Mouse (Mus musculus) hindbrain, embryonic 15.5 days (tissue): ENCODE measurements at regions not wholly inside any gene's neighbourhood (a gene's known extent, or its start where the extent isn't known, plus 50 kb on each side); places are given as distances from the start of the nearest gene placed in this dataset.

Experiments
- ATAC-seq: fragments of 200-750 bp; cut with Nextera tagmentation; 2 replicates; pipeline ENCODE4 v1.8.0; 2017; ENCODE audit warnings: low read depth, moderate number of reproducible peaks, moderate TSS enrichment; ENCODE audit not compliant: low FRiP score
- H3K27ac ChIP-seq: fragments of 300-500 bp; sonication (generic); replicated peaks from 2 replicates; pipeline ENCODE4 v1.5.1; 2015; ENCODE audit warnings: mild to moderate bottlenecking, inconsistent platforms
- H3K27me3 ChIP-seq: fragments of 300-500 bp; sonication (generic); 2 replicates; pipeline ENCODE4 v1.6.1; 2015; ENCODE audit warnings: control low read depth, inconsistent platforms
- H3K36me3 ChIP-seq: fragments of 300-500 bp; sonication (generic); 2 replicates; pipeline ENCODE4 v1.6.1; 2015; ENCODE audit warnings: control low read depth, inconsistent platforms
- H3K4me1 ChIP-seq: fragments of 300-500 bp; sonication (generic); replicated peaks from 2 replicates; pipeline ENCODE4 v1.6.1; 2015; ENCODE audit warnings: control low read depth, inconsistent platforms
- H3K4me2 ChIP-seq: fragments of 300-500 bp; sonication (generic); 2 replicates; pipeline ENCODE4 v1.6.1; 2015; ENCODE audit warnings: moderate library complexity, mild to moderate bottlenecking, inconsistent platforms
- H3K4me3 ChIP-seq: fragments of 300-500 bp; sonication (generic); 2 replicates; pipeline ENCODE4 v1.5.1; 2015; ENCODE audit warnings: mild to moderate bottlenecking, inconsistent platforms
- H3K9ac ChIP-seq: fragments of 300-500 bp; sonication (generic); 2 replicates; pipeline ENCODE4 v1.6.1; 2015; ENCODE audit warnings: inconsistent platforms
- H3K9me3 ChIP-seq: fragments of 300-500 bp; sonication (generic); 2 replicates; pipeline ENCODE4 v1.6.1; 2016; ENCODE audit warnings: control low read depth, inconsistent platforms
- WGBS: fragments of 180-500 bp; shearing (Covaris S2); methylation state at CpG from one replicate; pipeline ENCODE4 v1.1.7; 2015; 5-methylcytosine and 5-hydroxymethylcytosine counted together

DNA sequence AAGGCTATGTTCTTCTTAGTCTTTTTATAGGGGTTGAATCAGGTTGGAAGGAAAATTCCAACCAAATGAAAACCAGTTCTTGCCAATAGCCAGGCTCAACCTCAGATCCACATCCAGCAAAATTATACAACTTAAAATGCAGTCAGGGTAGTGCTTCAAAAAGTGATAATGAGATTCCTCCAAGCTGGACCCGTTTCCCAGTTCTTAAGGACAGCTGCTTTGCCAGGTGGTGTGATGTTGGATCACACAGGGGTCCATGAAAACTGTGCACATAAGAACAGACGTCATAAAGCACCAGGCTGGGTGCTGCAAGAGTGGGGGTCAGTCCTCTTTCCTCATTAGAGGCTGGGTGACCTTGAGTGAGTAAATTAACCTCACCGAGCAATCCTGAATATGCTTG, 253.9 kb downstream of the Qdpr start:
- Histone ChIP-seq H3K27ac (no peak overlapping the region), H3K4me3 (no peak overlapping the region), H3K4me1 (no peaks in the 10 kb centered on the region), H3K27me3 (no peaks in the 10 kb centered on the region), H3K4me2 (no peak overlapping the region), H3K9ac (no peak overlapping the region), H3K36me3 (no peaks in the 10 kb centered on the region), H3K9me3 (no peaks in the 10 kb centered on the region)
- no peak for ATAC-seq
- WGBS: 55% methylated on average over 3 of the region's 3 CpGs

DNA sequence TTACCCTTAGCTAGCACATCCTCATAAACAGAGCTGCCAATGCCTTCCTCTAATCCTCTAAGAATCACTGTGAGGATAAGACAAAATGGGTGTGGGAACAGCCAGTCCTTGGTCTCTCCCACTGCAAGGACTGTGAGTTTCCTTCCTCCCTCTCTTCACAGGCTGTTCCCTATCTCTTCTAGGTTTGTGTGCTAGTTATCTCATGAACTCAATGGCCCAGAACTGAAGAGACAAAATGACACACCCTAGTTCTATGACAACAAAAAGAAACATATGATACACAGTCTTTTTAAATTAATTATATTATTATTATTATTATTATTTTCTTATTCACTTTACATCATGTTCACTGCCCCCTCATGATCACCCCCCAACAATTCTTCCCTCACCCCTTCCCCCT, 257.7 kb downstream of the Qdpr start:
- Histone ChIP-seq H3K9me3 (no peaks in the 10 kb centered on the region), H3K9ac (no peak overlapping the region), H3K36me3 (no peaks in the 10 kb centered on the region), H3K4me1 (no peaks in the 10 kb centered on the region), H3K27me3 (no peaks in the 10 kb centered on the region), H3K4me3 (no peak overlapping the region), H3K4me2 (no peak overlapping the region), H3K27ac (no peak overlapping the region)
- ATAC-seq: no peak

- WGBS: 55% methylated on average over 8 of the region's 8 CpGs
- Histone ChIP-seq H3K27ac (no peak overlapping the region), H3K4me3 (no peak overlapping the region), H3K4me2 (peak overlapping the region; percentile 21; the same call in 1 of the 2 replicates), H3K4me1 (peaks cover 9% of the 10 kb centered on the region; the same call in 1 of the 2 replicates), H3K36me3 (no peaks in the 10 kb centered on the region), H3K9me3 (no peaks in the 10 kb centered on the region), H3K27me3 (no peaks in the 10 kb centered on the region), H3K9ac (no peak overlapping the region)
- no peak for ATAC-seq
These were observed 276.8 kb downstream of the Qdpr start for GRCm38 (mm10) chr5:45173035-45173755.

DNA sequence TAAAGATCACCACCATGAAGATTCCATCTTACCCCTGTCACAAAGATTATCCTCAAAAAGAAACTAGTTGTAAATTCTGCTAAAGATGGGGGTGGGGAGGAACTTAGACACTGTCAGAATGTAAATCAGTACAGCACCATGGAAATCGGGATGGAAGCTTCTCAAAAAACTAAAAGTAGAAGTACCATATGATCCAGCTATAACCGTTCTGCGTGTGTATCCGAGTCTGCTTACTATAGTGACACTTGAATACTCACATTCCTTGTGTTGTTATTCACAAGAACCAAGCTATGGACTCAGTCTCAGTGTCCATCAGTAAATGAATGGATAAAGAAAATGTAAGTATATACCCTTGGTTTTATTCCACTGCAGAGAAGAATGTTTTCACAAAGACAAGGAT, 290.8 kb downstream of the Qdpr start:
- ATAC-seq: no peak
- Histone ChIP-seq H3K4me2 (no peak overlapping the region), H3K27me3 (no peaks in the 10 kb centered on the region), H3K4me1 (no peaks in the 10 kb centered on the region), H3K4me3 (no peak overlapping the region), H3K36me3 (no peaks in the 10 kb centered on the region), H3K9ac (no peak overlapping the region), H3K9me3 (no peaks in the 10 kb centered on the region), H3K27ac (no peak overlapping the region)
- WGBS: 94% methylated on average over 4 of the region's 4 CpGs

- H3K9ac ChIP-seq: no peak overlapping the region
- no peaks in the 10 kb centered on the region for H3K36me3 ChIP-seq
- H3K9me3 ChIP-seq: no peaks in the 10 kb centered on the region
- no peak for ATAC-seq
- H3K4me3 ChIP-seq: no peak overlapping the region
- H3K27ac ChIP-seq: no peak overlapping the region
- H3K4me1 ChIP-seq: no peaks in the 10 kb centered on the region
- WGBS: 52% methylated on average over 2 of the region's 2 CpGs
- H3K4me2 ChIP-seq: no peak overlapping the region
- no peaks in the 10 kb centered on the region for H3K27me3 ChIP-seq
These were observed 295.1 kb downstream of the Qdpr start for GRCm38 (mm10) chr5:45154936-45155335.

- no peak overlapping the region for H3K4me2 ChIP-seq
- 89% methylated on average over 4 of the region's 4 CpGs for WGBS
These were observed 305.9 kb downstream of the Qdpr start for GRCm38 (mm10) chr5:45144186-45144585.

DNA sequence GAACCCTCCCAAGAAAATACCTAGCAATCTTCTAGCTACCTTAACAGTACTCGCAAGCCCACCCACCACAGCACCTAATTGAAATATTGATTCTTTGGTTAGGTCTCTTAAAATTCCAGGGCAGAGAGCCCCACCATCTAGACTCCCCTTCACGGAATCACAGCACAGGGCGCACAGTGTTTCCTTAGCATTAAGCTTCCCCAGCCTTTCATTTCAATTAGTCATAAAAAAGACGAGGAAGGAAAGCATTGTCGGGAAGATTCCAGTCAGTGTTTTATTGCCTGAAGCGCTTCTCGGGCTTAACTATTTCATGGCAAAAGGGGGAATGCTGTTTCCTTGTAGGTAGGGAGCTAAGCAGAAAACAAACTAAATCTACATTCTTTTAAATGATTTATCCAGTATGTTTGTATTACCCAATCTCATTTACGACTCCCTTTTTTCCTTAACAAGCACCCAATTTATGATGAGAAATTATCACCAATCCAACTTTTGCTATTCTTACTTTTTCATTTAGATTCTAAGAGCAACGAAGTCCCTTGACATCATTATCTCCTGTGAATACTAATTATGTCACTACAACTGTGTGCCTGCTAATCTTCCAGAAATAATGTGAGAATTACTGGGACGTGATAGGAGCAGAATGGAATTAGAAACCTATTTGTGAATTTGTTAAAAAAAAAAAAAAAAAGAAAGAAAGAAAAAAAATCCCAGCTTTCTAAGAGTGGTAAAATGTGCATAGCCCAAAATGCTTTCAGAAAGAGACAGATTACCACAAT, 312.6 kb downstream of the Qdpr start:
- H3K27ac ChIP-seq: no peak overlapping the region; the same call in 1 of the 2 replicates
- WGBS: 35% methylated on average over 10 of the region's 10 CpGs
- no peak overlapping the region for H3K9ac ChIP-seq
- H3K4me2 ChIP-seq: peak overlapping the region; percentile 25; the same call in 1 of the 2 replicates
- no peaks in the 10 kb centered on the region for H3K36me3 ChIP-seq
- no peak; the same call in 1 of the 2 replicates for ATAC-seq
- no peaks in the 10 kb centered on the region for H3K27me3 ChIP-seq
- H3K4me1 ChIP-seq: no peaks in the 10 kb centered on the region
- H3K4me3 ChIP-seq: no peak overlapping the region
- H3K9me3 ChIP-seq: 0 out of 2 replicates have a peak, but pooled peaks cover 3% of the 10 kb centered on the region

More at GRCm38 (mm10) chr5:45144186-45144585, 305.9 kb downstream of the Qdpr start:
- H3K27me3 ChIP-seq: no peaks in the 10 kb centered on the region
- no peaks in the 10 kb centered on the region for H3K36me3 ChIP-seq
- no peak overlapping the region for H3K4me3 ChIP-seq
- no peaks in the 10 kb centered on the region for H3K9me3 ChIP-seq
- H3K4me1 ChIP-seq: no peaks in the 10 kb centered on the region
- H3K9ac ChIP-seq: no peak overlapping the region
- ATAC-seq: no peak
- no peak overlapping the region for H3K27ac ChIP-seq

- no peak overlapping the region for H3K4me3 ChIP-seq
- 0 out of 2 replicates have a peak, but pooled peaks cover 3% of the 10 kb centered on the region for H3K9me3 ChIP-seq
- H3K36me3 ChIP-seq: no peaks in the 10 kb centered on the region
- no peak overlapping the region; the same call in 1 of the 2 replicates for H3K27ac ChIP-seq
- H3K4me1 ChIP-seq: no peaks in the 10 kb centered on the region
- no peaks in the 10 kb centered on the region for H3K27me3 ChIP-seq
- no peak overlapping the region for H3K9ac ChIP-seq
- ATAC-seq: no peak
- no peak overlapping the region for H3K4me2 ChIP-seq
- WGBS: 32% methylated on average over 3 of the region's 3 CpGs
These were observed 313.3 kb downstream of the Qdpr start for GRCm38 (mm10) chr5:45136696-45137095.

DNA sequence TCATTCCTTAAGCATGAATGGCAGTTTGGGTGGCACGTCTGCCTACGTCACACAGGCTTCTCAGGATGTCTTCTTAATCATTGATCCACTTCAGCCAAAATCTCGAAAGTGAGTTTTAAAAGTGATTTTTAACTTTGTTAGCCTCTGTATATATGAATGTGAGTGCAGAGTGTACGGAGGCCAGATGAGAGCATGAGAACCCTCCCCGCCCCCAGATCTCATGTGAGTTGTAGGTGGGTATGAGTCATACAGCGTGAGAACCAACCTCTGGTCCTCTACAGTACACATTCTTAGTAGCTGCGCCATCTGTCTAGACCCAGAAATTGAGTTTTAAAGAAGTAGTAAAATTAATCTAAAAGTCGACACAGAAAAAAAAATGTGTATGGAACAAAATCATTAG, 322.1 kb downstream of the Qdpr start:
- Histone ChIP-seq H3K4me3 (no peak overlapping the region), H3K4me1 (no peaks in the 10 kb centered on the region), H3K9me3 (no peaks in the 10 kb centered on the region), H3K27ac (no peak overlapping the region), H3K36me3 (no peaks in the 10 kb centered on the region), H3K4me2 (no peak overlapping the region), H3K27me3 (no peaks in the 10 kb centered on the region), H3K9ac (no peak overlapping the region)
- no peak for ATAC-seq
- WGBS: 90% methylated on average over 8 of the region's 8 CpGs

- H3K9ac ChIP-seq: no peak overlapping the region
- H3K4me1 ChIP-seq: no peaks in the 10 kb centered on the region
- H3K36me3 ChIP-seq: no peaks in the 10 kb centered on the region
- no peak for ATAC-seq
- no peak overlapping the region for H3K4me3 ChIP-seq
- H3K4me2 ChIP-seq: no peak overlapping the region
- WGBS: 86% methylated on average over 2 of the region's 2 CpGs
- no peaks in the 10 kb centered on the region for H3K9me3 ChIP-seq
- H3K27ac ChIP-seq: no peak overlapping the region
- H3K27me3 ChIP-seq: no peaks in the 10 kb centered on the region
These were observed 322.3 kb upstream of the Ldb2 start for GRCm38 (mm10) chr5:45121751-45122280.

DNA sequence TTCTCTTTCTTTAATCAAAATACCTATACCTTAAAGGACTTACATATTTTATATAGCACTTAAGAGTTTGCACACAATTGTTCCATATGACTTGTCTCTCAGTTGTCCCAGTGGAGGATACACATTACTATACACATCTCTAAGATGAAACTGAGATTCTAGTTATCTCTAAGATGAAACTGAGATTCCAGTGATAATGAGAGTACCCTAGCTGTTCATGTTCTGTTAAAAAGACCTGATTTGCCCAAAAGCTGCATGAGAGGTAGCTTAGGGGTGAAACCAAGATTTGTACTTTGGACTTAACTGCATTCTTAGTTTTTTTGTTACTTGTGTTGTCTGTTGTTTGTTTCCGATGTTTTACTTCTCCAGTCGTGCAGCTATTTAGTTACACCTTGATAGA, 320.3 kb upstream of the Ldb2 start:
- Histone ChIP-seq H3K36me3 (no peaks in the 10 kb centered on the region), H3K9ac (no peak overlapping the region), H3K4me2 (no peak overlapping the region), H3K27me3 (no peaks in the 10 kb centered on the region), H3K4me1 (no peaks in the 10 kb centered on the region), H3K4me3 (no peak overlapping the region), H3K27ac (no peak overlapping the region), H3K9me3 (no peaks in the 10 kb centered on the region)
- 98% methylated on average over 2 of the region's 2 CpGs for WGBS
- ATAC-seq: no peak

DNA sequence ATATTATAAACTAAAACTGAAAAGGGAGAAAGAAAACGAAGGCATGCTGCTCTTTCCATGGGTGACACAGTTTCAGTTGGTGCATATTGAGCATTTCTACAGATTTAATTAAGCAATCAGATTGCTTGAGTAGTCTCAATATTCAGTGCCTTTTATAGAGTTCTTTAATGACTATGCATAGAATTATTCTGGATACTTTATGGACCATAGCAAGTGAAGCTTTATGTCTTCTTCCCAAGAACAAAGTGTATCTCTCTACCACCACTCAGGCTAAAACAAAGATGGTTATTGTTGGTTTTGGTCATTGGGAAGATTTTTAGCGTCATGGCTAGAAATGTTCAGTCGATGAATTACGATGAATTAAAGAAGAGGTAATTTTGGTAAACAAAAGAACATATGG, 311.8 kb upstream of the Ldb2 start:
- no peaks in the 10 kb centered on the region for H3K4me1 ChIP-seq
- no peak overlapping the region for H3K4me3 ChIP-seq
- no peaks in the 10 kb centered on the region for H3K27me3 ChIP-seq
- H3K9ac ChIP-seq: no peak overlapping the region
- WGBS: 79% methylated on average over 4 of the region's 4 CpGs
- no peaks in the 10 kb centered on the region for H3K9me3 ChIP-seq
- no peak overlapping the region for H3K27ac ChIP-seq
- no peak for ATAC-seq
- no peak overlapping the region for H3K4me2 ChIP-seq
- no peaks in the 10 kb centered on the region for H3K36me3 ChIP-seq
